Mouse (Mus musculus) lung, embryonic 15.5 days (tissue): ENCODE results near the gene Brms1l. TPM values are rescaled to one million over a fixed set of nuclear protein-coding genes. Genes with fewer than 3 reads are reported as not detected.
A peak's percentile ranks its signal among the peaks of the same experiment; 100 is the strongest.

Experiments
- ATAC-seq: fragments of 200-750 bp; cut with Nextera tagmentation; 2 replicates; pipeline ENCODE4 v1.8.0; 2017; ENCODE audit warnings: moderate number of reproducible peaks, borderline replicate concordance; ENCODE audit not compliant: low FRiP score, low TSS enrichment; ENCODE audit errors: extremely low read depth
- H3K27ac ChIP-seq: fragments of 300-500 bp; sonication (generic); 2 replicates; pipeline ENCODE4 v1.5.1; 2015; ENCODE audit warnings: moderate library complexity, mild to moderate bottlenecking, inconsistent platforms
- H3K27me3 ChIP-seq: fragments of 300-500 bp; sonication (generic); 2 replicates; pipeline ENCODE4 v1.6.1; 2015; ENCODE audit warnings: inconsistent platforms
- H3K36me3 ChIP-seq: fragments of 300-500 bp; sonication (generic); 2 replicates; pipeline ENCODE4 v1.6.1; 2015; ENCODE audit warnings: inconsistent platforms
- H3K4me1 ChIP-seq: fragments of 300-500 bp; sonication (generic); 2 replicates; pipeline ENCODE4 v1.6.1; 2015; ENCODE audit warnings: inconsistent platforms
- H3K4me2 ChIP-seq: fragments of 300-500 bp; sonication (generic); 2 replicates; pipeline ENCODE4 v1.6.1; 2015; ENCODE audit warnings: inconsistent platforms, mild to moderate bottlenecking, moderate library complexity
- H3K4me3 ChIP-seq: fragments of 300-500 bp; sonication (generic); 2 replicates; pipeline ENCODE4 v1.5.1; 2015; ENCODE audit warnings: mild to moderate bottlenecking, inconsistent platforms
- H3K9ac ChIP-seq: fragments of 300-500 bp; sonication (generic); 2 replicates; pipeline ENCODE4 v1.6.1; 2015; ENCODE audit warnings: inconsistent platforms
- H3K9me3 ChIP-seq: fragments of 300-500 bp; sonication (generic); 2 replicates; pipeline ENCODE4 v1.6.1; 2016; ENCODE audit warnings: inconsistent platforms
- WGBS: fragments of 180-500 bp; shearing (Covaris S2); methylation state at CpG from one replicate; pipeline ENCODE4 v1.1.7; 2015; 5-methylcytosine and 5-hydroxymethylcytosine counted together
- microRNA-seq: library from miRNA; unstranded; fragments of <30 nt; microRNA quantifications from one replicate; pipeline ENCODE4, GENCODE M21; 2016
- polyA plus RNA-seq: library from polyadenylated mRNA; unstranded; fragments of >200 nt; fragmentation: Nextera tagmentation; extraction: Ambion mirVana; gene quantifications from 2 replicates; pipeline ENCODE4 v1.2.1, GENCODE M21; 2015

Brms1l gene
- polyA plus RNA-seq, 1 experiment from 2014 or later = 49.1 TPM

GRCm38 (mm10) chr12:55869622-55870322 lies 33.6 kb downstream of the Brms1l start:
- H3K4me2 ChIP-seq = no peak overlapping the region
- H3K27ac ChIP-seq = no peak overlapping the region
- no peak for ATAC-seq
- H3K4me1 ChIP-seq = no peaks in the 10 kb centered on the region
- H3K9me3 ChIP-seq = no peaks in the 10 kb centered on the region; the same call in 1 of the 2 replicates
- no peaks in the 10 kb centered on the region for H3K27me3 ChIP-seq
- H3K36me3 ChIP-seq = peaks cover 53% of the 10 kb centered on the region
- H3K9ac ChIP-seq = no peak overlapping the region
- WGBS = 95% methylated on average over 5 of the region's 5 CpGs
- no peak overlapping the region for H3K4me3 ChIP-seq

- no peak overlapping the region for H3K4me3 ChIP-seq
- H3K36me3 ChIP-seq = no peaks in the 10 kb centered on the region
- WGBS = 79% methylated on average over 4 of the region's 4 CpGs
- no peak overlapping the region for H3K4me2 ChIP-seq
- no peak for ATAC-seq
- no peak overlapping the region for H3K9ac ChIP-seq
- H3K4me1 ChIP-seq = no peaks in the 10 kb centered on the region
- H3K9me3 ChIP-seq = no peaks in the 10 kb centered on the region
- H3K27ac ChIP-seq = no peak overlapping the region
- no peaks in the 10 kb centered on the region for H3K27me3 ChIP-seq
Observed at GRCm38 (mm10) chr12:55885449-55885848, 49.3 kb downstream of the Brms1l start.

GRCm38 (mm10) chr12:55888570-55888969 lies 52.4 kb downstream of the Brms1l start:
- H3K27ac ChIP-seq = no peak overlapping the region
- no peak overlapping the region for H3K4me3 ChIP-seq
- 19% methylated on average over 5 of the region's 5 CpGs for WGBS
- no peaks in the 10 kb centered on the region for H3K9me3 ChIP-seq
- no peaks in the 10 kb centered on the region for H3K27me3 ChIP-seq
- no peak overlapping the region for H3K9ac ChIP-seq
- H3K4me1 ChIP-seq = no peaks in the 10 kb centered on the region
- H3K36me3 ChIP-seq = no peaks in the 10 kb centered on the region
- ATAC-seq = no peak
- H3K4me2 ChIP-seq = 0 out of 2 replicates have a peak overlapping the region, but pooled peaks have one; percentile 30

DNA sequence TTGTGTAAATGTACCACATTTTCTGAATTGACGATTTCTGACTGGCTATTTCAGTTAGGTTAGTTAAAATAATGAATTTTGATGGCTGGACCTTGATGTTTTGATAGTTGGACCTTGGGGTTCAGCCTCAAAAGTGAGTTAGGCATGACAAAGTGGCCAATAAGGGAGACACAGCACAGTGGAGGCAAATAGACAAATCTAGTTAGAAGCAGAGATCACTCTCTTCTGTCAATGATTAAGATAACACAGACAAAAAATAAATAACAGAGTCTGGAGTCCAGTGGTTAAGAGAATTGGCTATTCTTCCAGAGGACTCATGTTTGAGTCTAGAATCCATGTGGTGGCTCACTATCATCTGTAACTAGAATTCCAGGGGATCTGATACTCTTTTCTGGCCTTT lies 68.7 kb downstream of the Brms1l start:
- H3K9me3 ChIP-seq = no peaks in the 10 kb centered on the region
- H3K4me2 ChIP-seq = no peak overlapping the region
- 69% methylated on average over 1 of the region's 1 CpGs for WGBS
- ATAC-seq = no peak
- H3K4me3 ChIP-seq = no peak overlapping the region
- no peaks in the 10 kb centered on the region for H3K27me3 ChIP-seq
- H3K36me3 ChIP-seq = no peaks in the 10 kb centered on the region
- no peak overlapping the region for H3K9ac ChIP-seq
- H3K4me1 ChIP-seq = no peaks in the 10 kb centered on the region
- H3K27ac ChIP-seq = no peak overlapping the region

GRCm38 (mm10) chr12:55912138-55912537 lies 76.0 kb downstream of the Brms1l start:
- no peak for ATAC-seq
- H3K9ac ChIP-seq = no peak overlapping the region
- no peak overlapping the region for H3K4me2 ChIP-seq
- no peaks in the 10 kb centered on the region for H3K9me3 ChIP-seq
- no peaks in the 10 kb centered on the region for H3K27me3 ChIP-seq
- no peaks in the 10 kb centered on the region for H3K4me1 ChIP-seq
- H3K27ac ChIP-seq = no peak overlapping the region
- 53% methylated on average over 3 of the region's 3 CpGs for WGBS
- H3K4me3 ChIP-seq = no peak overlapping the region
- no peaks in the 10 kb centered on the region for H3K36me3 ChIP-seq

- no peak for ATAC-seq
- H3K4me1 ChIP-seq = no peaks in the 10 kb centered on the region
- H3K36me3 ChIP-seq = no peaks in the 10 kb centered on the region
- WGBS = 75% methylated on average over 9 of the region's 9 CpGs
- no peak overlapping the region for H3K27ac ChIP-seq
- no peak overlapping the region for H3K9ac ChIP-seq
- H3K4me3 ChIP-seq = no peak overlapping the region
- H3K9me3 ChIP-seq = no peaks in the 10 kb centered on the region
- no peaks in the 10 kb centered on the region for H3K27me3 ChIP-seq
- H3K4me2 ChIP-seq = no peak overlapping the region
Observed at GRCm38 (mm10) chr12:55913201-55913600, 77.1 kb downstream of the Brms1l start.

GRCm38 (mm10) chr12:55916250-55916649 lies 80.1 kb downstream of the Brms1l start:
- H3K9me3 ChIP-seq = no peaks in the 10 kb centered on the region
- no peak overlapping the region for H3K4me2 ChIP-seq
- no peak overlapping the region for H3K27ac ChIP-seq
- H3K4me1 ChIP-seq = no peaks in the 10 kb centered on the region
- WGBS = 58% methylated on average over 8 of the region's 8 CpGs
- ATAC-seq = no peak
- H3K9ac ChIP-seq = no peak overlapping the region
- H3K36me3 ChIP-seq = no peaks in the 10 kb centered on the region
- H3K4me3 ChIP-seq = no peak overlapping the region
- no peaks in the 10 kb centered on the region for H3K27me3 ChIP-seq

DNA sequence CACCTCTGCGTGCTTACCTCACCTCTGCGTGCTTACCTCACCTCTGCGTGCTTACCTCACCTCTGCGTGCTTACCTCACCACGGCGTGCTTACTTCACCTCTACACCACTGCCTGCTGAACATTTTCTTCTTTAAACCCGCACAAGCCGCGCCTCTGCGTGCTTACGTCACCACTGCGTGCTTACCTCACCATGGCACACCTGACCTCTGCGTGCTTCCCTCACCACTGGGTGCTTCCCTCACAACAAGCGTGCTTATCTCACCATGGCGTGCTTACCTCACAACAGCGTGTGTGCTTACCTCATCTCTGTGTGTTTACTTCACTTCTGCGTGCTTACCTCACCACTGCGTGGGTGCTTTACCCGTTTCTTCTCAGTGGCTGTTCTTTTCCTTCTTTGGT lies 80.9 kb downstream of the Brms1l start:
- Histone ChIP-seq H3K36me3 (no peaks in the 10 kb centered on the region), H3K4me3 (no peak overlapping the region), H3K27ac (no peak overlapping the region), H3K4me2 (no peak overlapping the region), H3K9ac (no peak overlapping the region), H3K9me3 (no peaks in the 10 kb centered on the region), H3K27me3 (no peaks in the 10 kb centered on the region), H3K4me1 (no peaks in the 10 kb centered on the region)
- WGBS = 90% methylated on average over 19 of the region's 19 CpGs
- no peak for ATAC-seq

Small RNAs within 50 kb of the gene (microRNA-seq; reads per million reads assigned to microRNA genes)
- 1.5 reads per million for gene Gm23394

Other genes with a start within 250 kb of the Brms1l start
- 0.39 TPM in 1 of 2 replicates, not detected in the other for gene Insm2, start 236.9 kb upstream of the Brms1l start, polyA plus RNA-seq
- 14.9 and 18.2 TPM in 2 replicates for gene Ralgapa1, start 15.2 kb upstream of the Brms1l start, polyA plus RNA-seq